Mouse (Mus musculus): ENCODE measurements at regions not wholly inside any gene's neighbourhood (a gene's known extent, or its start where the extent isn't known, plus 50 kb on each side); places are given as distances from the start of the nearest gene placed in this dataset.
"Not testable (repeated sequence)": the region's sequence is repeated elsewhere in the genome, so short reads cannot be mapped to it uniquely, and the experiment has no call there.

GRCm38 (mm10) chr7:95954511-95954910 is 216.5 kb upstream of the Tenm4 start:
- no peak for DNase-seq (ENCODE audit: low read depth, low spot score)

GRCm38 (mm10) chr7:95955119-95955518 is 215.9 kb upstream of the Tenm4 start:
- DNase-seq (ENCODE audit: low read depth, low spot score) = no peak

- no peak for DNase-seq (ENCODE audit: low read depth, low spot score)
Observed at GRCm38 (mm10) chr7:95959068-95959467, 212.0 kb upstream of the Tenm4 start.

DNA sequence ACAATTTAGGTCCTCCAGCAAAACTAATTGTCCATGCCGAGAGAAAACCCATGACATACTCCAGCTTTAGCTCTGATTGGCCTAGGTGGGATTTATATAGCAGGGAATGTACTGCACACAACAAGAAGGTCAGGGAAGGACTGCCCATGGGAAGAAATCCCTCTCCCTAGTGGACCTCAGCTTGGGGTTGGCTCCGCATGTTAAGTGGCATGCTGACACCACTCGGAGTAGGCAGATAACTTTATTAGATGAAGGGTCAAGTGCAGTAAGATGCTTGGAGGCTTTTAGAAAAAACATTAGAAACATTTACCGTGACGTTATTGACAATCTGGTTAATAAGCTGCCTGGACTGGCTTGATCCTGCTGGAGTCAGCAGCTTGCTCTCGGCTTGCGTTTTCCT is 199.2 kb upstream of the Tenm4 start:
- DNase-seq (ENCODE audit: low read depth, low spot score) = no peak

GRCm38 (mm10) chr7:95974085-95974484 is 197.0 kb upstream of the Tenm4 start:
- DNase-seq (ENCODE audit: low read depth, low spot score) = no peak

DNA sequence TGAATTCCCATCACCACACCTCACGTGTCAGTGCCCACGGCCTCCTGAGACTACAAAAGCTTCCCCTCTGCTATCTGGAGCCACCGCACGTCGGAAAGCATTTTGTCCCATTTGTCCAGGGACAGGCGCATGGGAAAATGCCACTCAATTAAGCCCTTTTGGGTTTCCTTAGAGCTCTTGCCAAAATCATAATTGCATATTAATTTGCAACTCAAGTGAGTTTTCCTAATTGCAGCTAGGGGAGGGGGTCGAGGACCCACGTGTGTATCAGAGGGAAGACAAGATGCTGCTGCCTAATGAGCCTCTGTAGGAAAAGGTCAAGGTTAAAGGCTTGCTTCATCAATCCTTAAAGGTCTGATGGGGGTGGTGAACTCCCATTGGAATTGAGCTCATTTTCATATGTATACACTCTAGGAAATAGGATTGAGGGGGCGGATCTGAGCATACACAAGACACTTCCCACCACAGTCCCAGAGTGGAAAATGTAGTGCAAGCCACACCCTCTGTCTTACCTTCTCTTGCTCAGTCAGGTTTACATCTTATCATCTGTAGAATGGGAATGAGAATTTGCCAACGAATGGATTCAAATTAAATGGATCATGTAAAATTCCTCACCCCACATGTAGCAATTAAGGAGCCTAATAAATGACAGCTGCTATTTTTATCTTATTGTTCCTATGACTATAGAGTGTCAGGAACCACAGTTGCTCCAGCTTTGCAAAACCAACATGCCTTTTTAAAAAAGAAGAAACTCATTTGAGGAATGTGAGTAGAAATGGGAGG is 179.6 kb upstream of the Tenm4 start:
- DNase-seq (ENCODE audit: low read depth, low spot score) = peak; percentile 23

DNA sequence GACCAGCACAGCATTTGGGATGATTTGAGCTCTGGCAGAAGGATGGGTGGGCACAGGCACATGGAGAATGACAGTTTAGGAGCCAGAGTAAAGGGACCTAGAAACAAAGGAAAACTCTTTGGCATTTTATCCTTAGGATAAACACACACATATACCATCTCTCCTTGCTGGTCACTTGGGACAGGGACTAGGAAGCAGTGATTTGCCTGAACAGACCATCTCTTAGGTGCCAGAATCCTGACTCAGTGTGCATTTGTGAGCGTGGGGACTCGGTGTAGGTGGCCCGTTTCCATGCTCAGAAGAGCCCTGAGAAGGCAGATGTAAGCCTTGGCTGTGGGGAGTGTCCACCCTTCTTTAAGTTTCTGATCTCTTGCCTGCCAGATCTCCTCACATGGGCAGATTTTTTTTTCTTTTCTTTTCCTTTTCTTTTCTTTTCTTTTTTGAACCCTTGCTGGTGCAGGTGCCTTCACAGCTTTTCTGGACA is 179.0 kb upstream of the Tenm4 start:
- no peak for DNase-seq (ENCODE audit: low read depth, low spot score)

DNA sequence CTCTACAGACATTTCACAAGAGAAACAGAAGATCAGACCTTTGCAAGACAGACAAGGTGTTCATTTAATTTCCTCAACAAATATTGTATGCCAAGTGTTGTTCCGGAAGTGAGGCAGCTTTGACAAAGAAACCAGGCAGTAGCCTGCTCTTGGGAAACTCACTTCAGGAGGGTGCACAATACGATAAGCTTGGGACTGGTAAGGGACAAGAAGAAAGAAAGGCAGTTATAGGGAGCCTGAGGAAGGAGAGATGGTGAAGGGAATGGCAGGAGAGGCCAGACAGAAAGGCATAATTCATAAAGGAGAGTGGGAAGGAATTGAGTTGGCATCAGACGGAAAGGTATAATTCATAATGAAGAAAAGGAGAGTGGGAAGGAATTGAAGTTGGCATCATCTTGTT is 178.5 kb upstream of the Tenm4 start:
- DNase-seq (ENCODE audit: low read depth, low spot score) = no peak

GRCm38 (mm10) chr7:95997190-95997589 is 173.9 kb upstream of the Tenm4 start:
- no peak for DNase-seq (ENCODE audit: low read depth, low spot score)

DNA sequence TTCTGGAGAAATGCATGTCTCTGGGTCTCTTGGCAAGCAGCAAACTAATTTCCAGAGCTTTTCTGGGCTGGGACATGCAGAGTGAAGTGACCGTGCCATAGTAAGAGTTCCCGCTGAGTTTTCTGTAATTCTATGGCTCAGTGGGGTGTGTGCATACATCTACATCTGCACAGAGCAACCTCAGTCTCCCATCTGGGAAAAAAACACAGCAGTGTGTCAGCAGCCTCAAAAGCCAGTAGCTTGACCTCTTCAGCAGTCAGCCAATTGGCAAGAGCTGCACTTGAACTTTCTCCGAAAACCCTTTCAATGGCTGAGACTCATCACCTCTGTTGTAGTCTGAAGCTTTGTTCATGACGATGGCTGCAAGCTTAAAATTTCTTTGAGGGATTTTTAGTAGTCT is 171.9 kb upstream of the Tenm4 start:
- DNase-seq (ENCODE audit: low read depth, low spot score) = no peak

GRCm38 (mm10) chr7:96002401-96002800 is 168.6 kb upstream of the Tenm4 start:
- no peak for DNase-seq (ENCODE audit: low read depth, low spot score)

DNA sequence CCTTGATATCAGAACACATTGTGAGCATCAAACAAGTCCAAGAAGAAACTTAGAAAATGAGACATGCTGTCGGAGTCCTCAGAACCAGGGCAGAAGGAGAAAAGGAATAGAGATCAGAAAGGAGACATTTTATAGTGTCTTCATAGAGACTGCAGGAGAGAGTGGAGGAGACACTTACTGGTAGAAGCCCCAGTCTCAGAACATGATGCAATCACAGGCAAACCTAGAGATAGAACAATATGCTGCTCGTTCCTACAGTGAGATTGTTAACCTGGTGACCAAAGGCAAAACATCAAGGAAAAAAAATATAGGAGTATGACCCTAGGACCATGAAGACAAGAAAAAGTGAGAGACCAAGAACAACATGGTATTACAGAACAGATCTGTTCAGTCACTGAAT is 164.7 kb upstream of the Tenm4 start:
- DNase-seq (ENCODE audit: low read depth, low spot score) = no peak

GRCm38 (mm10) chr7:96013008-96013407 is 158.0 kb upstream of the Tenm4 start:
- no peak for DNase-seq (ENCODE audit: low read depth, low spot score)

DNA sequence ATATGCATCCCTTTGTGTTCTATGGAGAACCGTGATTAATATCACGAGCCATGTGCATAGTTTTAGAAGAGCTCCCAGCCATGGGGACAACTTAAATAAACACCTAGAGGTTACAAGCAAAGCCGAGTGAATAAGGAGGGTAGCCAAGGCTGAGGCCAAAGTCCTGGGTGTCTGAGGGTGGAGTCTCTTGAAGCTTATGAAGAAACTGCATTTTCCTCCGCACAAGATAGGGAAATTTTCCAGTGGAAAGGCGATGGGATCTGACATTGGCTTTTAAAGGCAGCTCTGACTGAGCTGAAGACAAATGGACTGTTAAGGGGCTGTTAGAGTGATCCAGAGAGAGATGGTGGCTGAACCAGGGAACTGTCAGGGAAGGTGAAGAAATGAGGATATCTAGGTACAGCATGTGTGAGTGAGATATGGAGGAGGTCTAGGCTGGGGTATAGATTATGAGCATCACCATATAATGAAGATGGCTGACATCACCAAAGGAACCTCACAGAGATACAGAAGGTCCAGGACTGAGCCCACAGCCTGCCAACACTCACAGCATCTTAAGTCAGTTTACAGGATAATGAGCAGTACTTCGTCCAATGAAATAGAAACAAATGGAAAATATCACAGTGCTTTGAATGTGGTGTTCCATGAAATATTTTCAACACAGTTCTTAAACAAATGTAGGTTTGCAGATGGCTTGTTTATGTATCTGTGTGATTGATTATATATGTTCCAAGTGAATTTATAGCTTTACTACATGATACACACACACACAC is 153.7 kb upstream of the Tenm4 start:
- DNase-seq (ENCODE audit: low read depth, low spot score) = no peak

DNA sequence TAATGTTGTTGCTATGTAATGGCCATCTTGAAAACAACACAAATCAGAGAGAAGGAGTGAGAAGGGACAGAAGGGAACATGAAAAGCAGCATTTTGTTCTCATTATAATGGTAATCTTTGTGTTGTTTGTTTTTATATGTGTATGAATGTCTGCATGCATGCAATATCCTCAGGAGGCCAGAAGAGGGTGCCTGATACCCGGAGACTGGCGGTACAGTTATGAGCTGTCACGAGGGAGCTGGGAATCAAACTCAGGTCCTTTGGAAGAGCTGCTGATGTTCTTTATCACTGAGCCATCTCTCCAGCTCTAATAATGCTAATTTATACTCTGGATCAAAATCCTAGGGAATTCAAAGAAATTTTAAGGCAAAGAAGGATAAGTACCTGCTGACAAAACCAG is 147.0 kb upstream of the Tenm4 start:
- DNase-seq (ENCODE audit: low read depth, low spot score) = no peak

- no peak for DNase-seq (ENCODE audit: low read depth, low spot score)
Observed at GRCm38 (mm10) chr7:96026781-96027418, 144.1 kb upstream of the Tenm4 start.

DNA sequence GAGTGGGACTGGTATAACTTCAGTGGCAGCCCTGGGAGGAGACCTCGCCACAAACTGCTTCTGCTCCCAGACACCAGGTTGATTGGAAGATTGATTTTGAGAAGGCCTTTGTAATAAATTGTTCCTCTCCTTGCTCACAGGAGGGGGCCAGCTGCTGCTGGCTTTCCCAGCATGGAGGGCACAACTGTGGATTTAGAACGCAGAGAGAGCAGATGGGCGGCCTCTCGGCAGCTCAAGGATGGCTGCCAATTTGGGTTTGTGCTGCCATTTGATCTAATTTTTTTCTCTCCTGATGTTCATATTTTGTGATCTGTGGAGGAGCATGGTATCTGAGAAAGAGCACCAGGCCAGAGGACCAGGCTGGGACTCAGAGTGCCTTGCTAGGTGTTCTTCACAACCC is 137.4 kb upstream of the Tenm4 start:
- no peak for DNase-seq (ENCODE audit: low read depth, low spot score)

GRCm38 (mm10) chr7:96035456-96035855 is 135.6 kb upstream of the Tenm4 start:
- DNase-seq (ENCODE audit: low read depth, low spot score) = no peak

- DNase-seq (ENCODE audit: low read depth, low spot score) = no peak
Observed at GRCm38 (mm10) chr7:96039628-96040027, 131.4 kb upstream of the Tenm4 start.

- DNase-seq (ENCODE audit: low read depth, low spot score) = no peak
Observed at GRCm38 (mm10) chr7:96041806-96042205, 129.2 kb upstream of the Tenm4 start.

- no peak for DNase-seq (ENCODE audit: low read depth, low spot score)
Observed at GRCm38 (mm10) chr7:96051631-96052030, 119.4 kb upstream of the Tenm4 start.

- not testable (repeated sequence) for DNase-seq (ENCODE audit: low read depth, low spot score)
Observed at GRCm38 (mm10) chr7:96061599-96061998, 109.4 kb upstream of the Tenm4 start.
